Mouse (Mus musculus): ENCODE results near the gene Aoc2. TPM values are rescaled to one million over a fixed set of nuclear protein-coding genes. Genes with fewer than 3 reads are reported as not detected.

The Aoc2 gene
- 1 to 10 TPM; 3.4 TPM for total RNA-seq (2023)

GRCm38 (mm10) chr11:101324763-101325162, at the start of gene Aoc2:
Gene Aoc2, plus strand, starts transcription at chr11:101325063.

GRCm38 (mm10) chr11:101278223-101279192, 46.4 kb upstream of the Aoc2 start, which contains the start of the genes Cntd1 and Coa3:
Gene Cntd1, plus strand, starts transcription at chr11:101279012.
Gene Coa3, minus strand, starts transcription at chr11:101279114.

GRCm38 (mm10) chr11:101302004-101302798, 22.7 kb upstream of the Aoc2 start, which contains the start of gene Becn1:
Gene Becn1, minus strand, starts transcription at chr11:101302286.

GRCm38 (mm10) chr11:101315665-101316500, 9.0 kb upstream of the Aoc2 start, which contains the start of gene Psme3:
Gene Psme3, plus strand, starts transcription at chr11:101316213.

GRCm38 (mm10) chr11:101330371-101330924, 5.6 kb downstream of the Aoc2 start, which contains the start of gene Aoc3:
Gene Aoc3, plus strand, starts transcription at chr11:101330605.

GRCm38 (mm10) chr11:101367326-101367935, 42.6 kb downstream of the Aoc2 start, which contains the start of gene G6pc:
Gene G6pc, plus strand, starts transcription at chr11:101367561.

Other genes starting within 250 kb of the Aoc2 start
- under 1 TPM; 0.46 to 0.78 TPM for gene Hsd17b1, start 246.7 kb upstream of the Aoc2 start, total RNA-seq (2023)
- 10 to 100 TPM; 11.1 to 13.6 TPM for gene Coasy, start 242.5 kb upstream of the Aoc2 start, total RNA-seq (2023)
- 10 to 100 TPM; 37.4 to 40.4 TPM for gene Mlx, start 237.8 kb upstream of the Aoc2 start, total RNA-seq (2023)
- gene Psmc3ip, start 229.6 kb upstream of the Aoc2 start, total RNA-seq (2023), result 1 to 10 TPM; 5.2 to 5.7 TPM
- gene Retreg3, start 205.2 kb upstream of the Aoc2 start, total RNA-seq (2023), result 10 to 100 TPM; 29.8 to 31.7 TPM
- 10 to 100 TPM; 12.9 to 17.0 TPM for gene Tubg1, start 205.1 kb upstream of the Aoc2 start, total RNA-seq (2023)
- 1 to 10 TPM; 1.5 to 2.0 TPM for gene Tubg2, start 169.2 kb upstream of the Aoc2 start, total RNA-seq (2023)
- gene Cntnap1, start 154.5 kb upstream of the Aoc2 start, total RNA-seq (2023), result under 1 TPM; 0.47 to 0.79 TPM
- gene Plekhh3, start 153.7 kb upstream of the Aoc2 start, total RNA-seq (2023), result 1 to 10 TPM; 2.6 to 3.3 TPM
- gene Ccr10, start 149.6 kb upstream of the Aoc2 start, total RNA-seq (2023), result under 1 TPM; 0.33 to 0.35 TPM
- gene Ezh1, start 98.6 kb upstream of the Aoc2 start, total RNA-seq (2023), result 10 to 100 TPM; 46.8 to 51.8 TPM
- not detected for gene Ramp2, start 79.0 kb upstream of the Aoc2 start, total RNA-seq (2023)
- 10 to 100 TPM; 62.8 to 67.7 TPM for gene Vps25, start 71.4 kb upstream of the Aoc2 start, total RNA-seq (2023)
- 1 to 10 TPM in 1 of 2 experiments, under 1 TPM in 1; 0.64 to 2.3 TPM for gene Wnk4, start 64.5 kb upstream of the Aoc2 start, total RNA-seq (2023)
- 1 to 10 TPM; 1.2 to 2.1 TPM for gene Cntd1, start 46.1 kb upstream of the Aoc2 start, total RNA-seq (2023)
- 10 to 100 TPM; 31.6 to 34.4 TPM for gene Coa3, start 45.9 kb upstream of the Aoc2 start, total RNA-seq (2023)
- 100 to 1,000 TPM; 143 to 152 TPM for gene Becn1, start 22.8 kb upstream of the Aoc2 start, total RNA-seq (2023)
- 10 to 100 TPM; 64.4 to 73.2 TPM for gene Psme3, start 8.8 kb upstream of the Aoc2 start, total RNA-seq (2023)
- gene Aoc3, start 5.5 kb downstream of the Aoc2 start, total RNA-seq (2023), result not detected
- gene G6pc, start 42.5 kb downstream of the Aoc2 start, total RNA-seq (2023), result not detected
- 10 to 100 TPM; 12.1 to 15.2 TPM for gene Aarsd1, start 92.6 kb downstream of the Aoc2 start, total RNA-seq (2023)
- under 1 TPM; 0.47 to 0.82 TPM for gene Gm27029, start 99.7 kb downstream of the Aoc2 start, total RNA-seq (2023)
- gene Rundc1, start 100.0 kb downstream of the Aoc2 start, total RNA-seq (2023), result 1 to 10 TPM; 8.5 TPM
- under 1 TPM in 1 of 2 experiments, not detected in 1; 0.64 TPM for gene Ptges3l, start 100.3 kb downstream of the Aoc2 start, total RNA-seq (2023)
- 10 to 100 TPM; 37.5 to 40.7 TPM for gene Rpl27, start 117.2 kb downstream of the Aoc2 start, total RNA-seq (2023)
- 10 to 100 TPM; 21.7 to 23.3 TPM for gene Ifi35, start 123.3 kb downstream of the Aoc2 start, total RNA-seq (2023)
- gene Rnd2, start 139.9 kb downstream of the Aoc2 start, total RNA-seq (2023), result under 1 TPM; 0.42 to 0.60 TPM
- 10 to 100 TPM; 15.0 to 16.3 TPM for gene Vat1, start 141.2 kb downstream of the Aoc2 start, total RNA-seq (2023)
- gene Brca1, start 226.9 kb downstream of the Aoc2 start, total RNA-seq (2023), result 10 to 100 TPM; 15.6 to 19.0 TPM
- 10 to 100 TPM; 73.5 to 93.1 TPM for gene Nbr1, start 227.1 kb downstream of the Aoc2 start, total RNA-seq (2023)

All from neutrophil, adult 59 days (primary cell).